Mouse (Mus musculus) left cerebral cortex, adult 2 months (tissue): Measurements from ENCODE around the gene Atxn1. TPM values are rescaled to one million over a fixed set of nuclear protein-coding genes. Genes with fewer than 3 reads are reported as not detected.

Experiments used
- DNase-seq, 2 experiments: peaks; one replicate each; pipeline ENCODE4 v3.0.0; 2021 to 2022; ENCODE audit warnings: low spot score in 2 of 2, mixed read lengths in 1 of 2; ENCODE audit errors: extremely low spot score in 1 of 2
- H3K27ac ChIP-seq: fragments of 200-600 bp; 2 replicates; pipeline ENCODE4 v1.8.1; 2022
- H3K4me3 ChIP-seq: fragments of 200-600 bp; 2 replicates; pipeline ENCODE4 v1.8.1; 2022
- CTCF ChIP-seq: fragments of 200-600 bp; IDR thresholded peaks from 2 replicates; pipeline ENCODE4 v1.8.1; 2022; ENCODE audit warnings: antibody characterized with exemption, mild to moderate bottlenecking, moderate library complexity
- intact Hi-C: fragments of 180-260 bp; cut with DNase I; formaldehyde crosslinking; loops from one replicate; pipeline ENCODE4 v1.15.1; 2025
- total RNA-seq, 2 experiments: library from RNA; stranded (reverse); gene quantifications; 2 replicates each; pipeline ENCODE4 v1.2.3; 2021

Atxn1 gene
- total RNA-seq, 2 experiments from 2014 or later, result 152 to 197 TPM

DNA sequence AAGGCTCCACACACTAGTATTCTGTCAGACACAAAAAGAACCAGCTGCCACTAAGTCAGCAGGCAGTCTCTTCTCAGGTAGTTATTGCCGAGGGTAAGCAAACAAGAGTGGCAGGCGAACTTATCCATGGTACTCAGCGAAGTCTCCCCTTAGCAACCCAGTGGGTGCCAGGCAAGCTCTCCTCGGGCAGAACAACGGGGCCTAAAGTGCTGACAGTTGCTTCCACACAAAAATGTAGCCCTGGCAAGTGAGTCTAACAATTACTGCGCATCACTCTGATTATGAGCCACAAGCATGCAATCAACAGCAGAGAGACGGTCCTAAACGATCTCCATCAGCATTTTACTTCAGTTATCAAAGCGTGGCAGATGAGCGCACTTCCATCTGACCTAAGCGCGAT lies 224.4 kb downstream of the Atxn1 start:
- no peak for TF ChIP-seq CTCF
- intact Hi-C loops, result no loop called here
- no peak for DNase-seq
- no peak overlapping the region for H3K27ac ChIP-seq
- no peak overlapping the region for H3K4me3 ChIP-seq

GRCm38 (mm10) chr13:45736241-45736640 lies 228.6 kb downstream of the Atxn1 start:
- no peak overlapping the region for H3K27ac ChIP-seq
- no peak for DNase-seq
- intact Hi-C loops, result no loop called here
- no peak for TF ChIP-seq CTCF
- no peak overlapping the region for H3K4me3 ChIP-seq

GRCm38 (mm10) chr13:45735802-45736201 lies 229.0 kb downstream of the Atxn1 start:
- H3K4me3 ChIP-seq, result no peak overlapping the region
- H3K27ac ChIP-seq, result no peak overlapping the region
- DNase-seq, result no peak
- no peak for TF ChIP-seq CTCF
- intact Hi-C loops, result no loop called here

- TF ChIP-seq CTCF, result no peak
- Histone ChIP-seq H3K27ac (no peak overlapping the region), H3K4me3 (no peak overlapping the region)
- DNase-seq, result no peak
- intact Hi-C loops, result no loop called here
These were observed 230.3 kb downstream of the Atxn1 start for GRCm38 (mm10) chr13:45734531-45734930.

DNA sequence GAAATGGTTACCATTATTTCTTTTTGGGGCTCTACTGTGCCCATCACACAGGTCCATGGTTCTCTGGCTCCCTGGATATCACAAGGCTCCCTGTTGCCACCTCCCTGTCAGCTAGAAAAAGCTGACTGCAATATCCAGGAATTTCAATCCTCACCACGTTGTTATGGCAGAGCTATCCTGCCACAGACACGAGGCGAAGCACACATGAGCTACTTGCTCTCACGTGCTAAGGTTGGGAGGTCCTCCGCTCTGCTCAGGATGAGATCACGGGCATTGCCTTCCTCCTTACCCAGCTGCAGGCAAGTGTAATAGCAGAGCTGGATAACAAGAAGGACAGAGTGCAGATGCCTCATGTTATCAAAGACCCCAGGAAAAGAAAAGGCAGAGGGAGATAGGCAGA lies 232.2 kb downstream of the Atxn1 start:
- no peak for DNase-seq
- intact Hi-C loops, result no loop called here
- no peak overlapping the region for H3K27ac ChIP-seq
- no peak for TF ChIP-seq CTCF
- no peak overlapping the region for H3K4me3 ChIP-seq

DNA sequence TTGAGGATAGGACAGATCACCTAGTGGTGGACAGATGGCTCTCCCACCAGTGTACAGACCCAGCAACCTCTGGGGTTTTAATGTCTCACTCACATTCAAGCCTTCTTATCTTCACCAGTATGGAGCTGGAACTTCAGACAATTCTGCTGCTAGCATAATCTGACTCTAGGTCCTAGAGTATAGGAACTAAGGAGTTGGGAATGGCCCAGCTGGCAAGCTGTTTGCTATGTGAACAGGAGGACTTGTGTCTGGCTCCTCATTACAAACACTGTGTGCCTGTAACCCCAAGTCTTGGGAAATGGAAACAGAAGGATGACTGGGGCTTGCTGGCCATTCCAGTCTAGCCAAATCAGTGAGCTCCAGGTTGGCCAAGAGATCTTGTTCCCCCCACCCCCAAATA lies 237.9 kb downstream of the Atxn1 start:
- intact Hi-C loops, result no loop called here
- no peak for DNase-seq
- no peak for TF ChIP-seq CTCF
- Histone ChIP-seq H3K27ac (no peak overlapping the region), H3K4me3 (no peak overlapping the region)

GRCm38 (mm10) chr13:45726181-45726580 lies 238.6 kb downstream of the Atxn1 start:
- intact Hi-C loops, result no loop called here
- no peak for TF ChIP-seq CTCF
- DNase-seq, result no peak
- no peak overlapping the region for H3K4me3 ChIP-seq
- H3K27ac ChIP-seq, result no peak overlapping the region

DNA sequence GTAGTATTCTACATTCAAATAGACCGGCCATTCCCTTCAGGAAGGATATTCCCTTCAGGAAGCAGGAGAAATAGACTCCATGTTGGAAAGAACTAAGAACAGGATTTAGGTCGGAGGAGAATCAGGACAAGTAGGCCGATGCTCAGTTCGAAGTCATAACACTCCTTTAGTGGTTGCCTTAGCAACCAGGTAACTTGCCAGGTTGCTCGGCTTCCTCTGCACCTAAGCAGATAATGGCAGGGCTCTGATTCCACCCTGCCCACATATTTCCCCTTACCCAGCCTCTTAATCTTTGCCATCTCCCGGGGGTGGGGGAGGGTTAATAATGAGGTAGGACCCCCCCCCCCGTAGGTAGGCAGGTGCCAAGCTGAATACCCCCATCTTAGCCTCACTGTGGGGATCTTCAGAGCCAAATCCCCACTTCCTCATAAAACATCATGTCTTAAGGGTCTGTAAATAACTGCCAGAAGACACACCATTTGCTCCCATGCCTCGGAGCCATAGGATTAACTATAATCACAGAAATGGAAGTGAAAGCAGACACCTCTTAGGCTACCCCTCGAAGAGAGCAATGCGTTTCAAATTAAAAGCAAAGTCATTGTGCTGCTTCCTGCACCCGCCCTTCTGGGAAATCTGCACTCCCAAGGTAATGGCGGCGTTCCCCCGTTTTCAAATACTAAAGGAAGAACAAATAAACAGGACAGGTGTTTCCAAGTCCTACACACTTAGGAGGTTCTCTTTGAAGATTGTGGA lies 240.1 kb downstream of the Atxn1 start:
- intact Hi-C loops, result no loop called here
- no peak overlapping the region for H3K27ac ChIP-seq
- DNase-seq, result no peak
- no peak overlapping the region for H3K4me3 ChIP-seq
- TF ChIP-seq CTCF, result no peak

DNA sequence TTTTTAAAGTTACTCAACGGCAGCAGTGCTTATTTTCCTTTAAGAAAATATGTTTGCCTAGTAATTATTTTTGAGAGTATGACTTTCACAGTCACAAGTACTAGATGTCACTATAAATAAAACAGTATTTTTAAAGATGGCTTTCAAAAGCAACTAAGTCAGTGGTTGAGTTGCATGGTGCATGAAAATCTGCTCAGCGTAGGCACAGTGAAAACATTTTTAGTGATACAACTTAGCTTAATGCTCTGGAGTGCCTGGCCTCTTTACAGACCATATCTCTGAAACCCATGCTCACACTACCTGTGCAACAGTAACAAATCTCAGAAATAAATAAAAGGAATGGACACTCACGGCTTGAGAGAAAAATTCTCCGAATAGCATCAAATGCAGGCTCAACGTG lies 241.9 kb downstream of the Atxn1 start:
- Histone ChIP-seq H3K27ac (peak overlapping the region; percentile 59), H3K4me3 (no peak overlapping the region)
- DNase-seq, result no peak
- TF ChIP-seq CTCF, result no peak
- intact Hi-C loops, result no loop called here

DNA sequence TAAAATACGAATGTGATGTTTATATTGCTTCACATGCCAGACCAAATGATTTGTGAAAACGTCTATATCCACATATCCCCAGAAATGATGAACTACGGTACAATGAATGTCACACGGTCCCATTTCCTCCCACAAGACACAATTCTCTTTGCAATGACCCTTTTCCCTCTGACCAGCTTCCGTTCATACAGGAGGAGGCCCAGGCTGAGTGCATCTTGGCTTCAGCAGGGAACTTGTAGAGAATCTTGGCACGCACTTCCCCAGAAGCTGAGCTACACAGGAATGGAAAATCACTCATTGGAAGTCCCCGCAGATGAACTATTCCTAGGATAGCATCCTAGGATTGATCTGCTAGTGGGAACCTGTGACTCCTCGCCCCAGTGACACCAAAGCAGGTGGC lies 243.2 kb downstream of the Atxn1 start:
- Histone ChIP-seq H3K4me3 (no peak overlapping the region), H3K27ac (peak overlapping the region; percentile 58)
- intact Hi-C loops, result no loop called here
- no peak for DNase-seq
- TF ChIP-seq CTCF, result no peak

DNA sequence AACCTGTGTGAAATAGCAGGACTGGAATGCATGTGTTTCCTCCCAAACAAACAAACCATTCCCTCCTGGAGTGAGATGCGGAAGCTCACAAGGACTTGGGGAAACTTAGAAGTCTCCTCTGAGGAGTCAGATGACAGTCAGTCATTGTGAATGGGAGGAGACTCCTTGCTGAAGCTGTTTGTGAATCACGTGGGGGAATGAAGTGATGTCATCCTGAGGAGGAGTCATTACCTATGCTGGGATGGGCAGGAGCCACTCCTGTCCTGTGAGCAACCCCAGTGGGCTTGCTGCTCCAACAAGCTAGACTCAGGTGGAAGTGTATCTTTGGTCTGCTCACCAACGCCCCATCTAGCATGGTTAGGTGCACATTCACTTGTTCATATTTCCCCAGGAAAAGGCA lies 246.0 kb downstream of the Atxn1 start:
- no peak for DNase-seq
- Histone ChIP-seq H3K27ac (no peak overlapping the region), H3K4me3 (no peak overlapping the region)
- intact Hi-C loops, result no loop called here
- TF ChIP-seq CTCF, result no peak

DNA sequence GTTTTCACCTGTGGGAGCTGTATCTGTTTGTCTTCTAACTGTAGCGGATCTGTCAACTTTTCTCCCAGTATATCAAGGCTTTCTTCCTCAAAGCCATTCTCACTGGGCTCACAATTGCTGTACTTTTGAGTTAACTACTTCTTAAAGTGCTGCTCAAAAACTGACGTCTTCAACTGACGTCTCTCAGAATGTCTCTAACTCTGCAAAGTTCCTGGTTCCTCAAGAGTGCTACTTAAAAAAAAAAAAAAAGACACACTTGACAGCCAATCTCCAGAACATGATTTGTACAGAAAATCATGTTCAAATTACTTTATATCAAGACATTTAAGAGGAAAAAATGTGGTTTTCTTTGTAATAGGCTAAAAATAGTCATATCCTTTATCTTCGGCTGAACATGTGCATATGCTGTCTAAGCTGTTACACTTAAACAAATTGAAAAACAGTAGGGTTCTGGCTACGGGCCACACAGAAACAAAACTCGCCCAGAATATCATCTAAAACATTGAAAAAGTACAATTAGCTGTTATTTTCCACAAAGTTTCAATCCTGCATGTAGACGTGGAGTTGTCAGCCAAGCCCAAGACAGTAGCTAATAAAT lies 249.1 kb downstream of the Atxn1 start:
- intact Hi-C loops, result no loop called here
- H3K27ac ChIP-seq, result no peak overlapping the region
- no peak for TF ChIP-seq CTCF
- DNase-seq, result no peak
- no peak overlapping the region for H3K4me3 ChIP-seq

GRCm38 (mm10) chr13:45710041-45710440 lies 254.8 kb downstream of the Atxn1 start:
- DNase-seq, result no peak
- intact Hi-C loops, result no loop called here
- Histone ChIP-seq H3K27ac (peak overlapping the region; percentile 65), H3K4me3 (no peak overlapping the region)
- no peak; the same call in none of the 2 replicates for TF ChIP-seq CTCF
